Mouse (Mus musculus) splenic B cell, adult 2 months (primary cell): ENCODE measurements at regions not wholly inside any gene's neighbourhood (a gene's known extent, or its start where the extent isn't known, plus 50 kb on each side); places are given as distances from the start of the nearest gene placed in this dataset.
A peak's percentile ranks its signal among the peaks of the same experiment; 100 is the strongest.

Experiments
- DNase-seq: peaks from one replicate; pipeline ENCODE4 v3.0.0-alpha.2; 2011; ENCODE audit warnings: low read depth, low spot score
- H3K27me3 ChIP-seq: 2 replicates; pipeline ENCODE4 v1.6.1; 2012; ENCODE audit warnings: mild to moderate bottlenecking, low read length, moderate library complexity, mixed read lengths; ENCODE audit not compliant: control insufficient read depth, poor library complexity, insufficient read depth, severe bottlenecking
- H3K36me3 ChIP-seq: 2 replicates; pipeline ENCODE4 v1.6.1; 2012; ENCODE audit warnings: mild to moderate bottlenecking, low read length, moderate library complexity, mixed read lengths; ENCODE audit not compliant: control insufficient read depth, poor library complexity, insufficient read depth, severe bottlenecking

- H3K27me3 ChIP-seq: no peaks in the 10 kb centered on the region
- no peaks in the 10 kb centered on the region for H3K36me3 ChIP-seq
- no peak for DNase-seq
Measured at GRCm38 (mm10) chr17:27332076-27332475, 127.8 kb upstream of the Lemd2 start.

- Histone ChIP-seq H3K27me3 (no peaks in the 10 kb centered on the region), H3K36me3 (no peaks in the 10 kb centered on the region)
- no peak for DNase-seq
Measured at GRCm38 (mm10) chr17:27331630-27332029, 127.4 kb upstream of the Lemd2 start.

GRCm38 (mm10) chr17:27329791-27330190 lies 125.5 kb upstream of the Lemd2 start:
- Histone ChIP-seq H3K36me3 (no peaks in the 10 kb centered on the region), H3K27me3 (no peaks in the 10 kb centered on the region)
- no peak for DNase-seq

GRCm38 (mm10) chr17:27329183-27329582 lies 124.9 kb upstream of the Lemd2 start:
- H3K36me3 ChIP-seq: no peaks in the 10 kb centered on the region
- no peak for DNase-seq
- H3K27me3 ChIP-seq: no peaks in the 10 kb centered on the region

GRCm38 (mm10) chr17:27325002-27325460 lies 120.8 kb upstream of the Lemd2 start:
- DNase-seq: peak; percentile 77
- Histone ChIP-seq H3K36me3 (no peaks in the 10 kb centered on the region), H3K27me3 (no peaks in the 10 kb centered on the region)

- H3K36me3 ChIP-seq: no peaks in the 10 kb centered on the region
- no peak for DNase-seq
- H3K27me3 ChIP-seq: no peaks in the 10 kb centered on the region
Measured at GRCm38 (mm10) chr17:27323513-27323912, 119.2 kb upstream of the Lemd2 start.

GRCm38 (mm10) chr17:27322891-27323509 lies 118.7 kb upstream of the Lemd2 start:
- Histone ChIP-seq H3K36me3 (no peaks in the 10 kb centered on the region), H3K27me3 (no peaks in the 10 kb centered on the region)
- peak; percentile 48 for DNase-seq

- DNase-seq: no peak
Measured at GRCm38 (mm10) chr17:27318969-27319695, 114.9 kb upstream of the Lemd2 start.

GRCm38 (mm10) chr17:27317576-27318277 lies 113.5 kb upstream of the Lemd2 start:
- Histone ChIP-seq H3K27me3 (no peaks in the 10 kb centered on the region), H3K36me3 (no peaks in the 10 kb centered on the region)
- DNase-seq: no peak

More at GRCm38 (mm10) chr17:27318969-27319695, 114.9 kb upstream of the Lemd2 start:
- no peaks in the 10 kb centered on the region for H3K27me3 ChIP-seq
- H3K36me3 ChIP-seq: no peaks in the 10 kb centered on the region

GRCm38 (mm10) chr17:27316711-27317575 lies 112.7 kb upstream of the Lemd2 start:
- no peaks in the 10 kb centered on the region for H3K36me3 ChIP-seq
- no peak for DNase-seq
- H3K27me3 ChIP-seq: no peaks in the 10 kb centered on the region

- H3K27me3 ChIP-seq: no peaks in the 10 kb centered on the region
- H3K36me3 ChIP-seq: no peaks in the 10 kb centered on the region
- no peak for DNase-seq
Measured at GRCm38 (mm10) chr17:27315947-27316628, 111.8 kb upstream of the Lemd2 start.

GRCm38 (mm10) chr17:27315428-27315827 lies 111.2 kb upstream of the Lemd2 start:
- Histone ChIP-seq H3K27me3 (no peaks in the 10 kb centered on the region), H3K36me3 (no peaks in the 10 kb centered on the region)
- DNase-seq: no peak

GRCm38 (mm10) chr17:27314821-27315392 lies 110.6 kb upstream of the Lemd2 start:
- Histone ChIP-seq H3K36me3 (no peaks in the 10 kb centered on the region), H3K27me3 (no peaks in the 10 kb centered on the region)
- DNase-seq: no peak

GRCm38 (mm10) chr17:27308933-27309332 lies 104.7 kb upstream of the Lemd2 start:
- Histone ChIP-seq H3K36me3 (no peaks in the 10 kb centered on the region), H3K27me3 (no peaks in the 10 kb centered on the region)
- DNase-seq: peak; percentile 10
